11 mouse cellular contexts compared by ENCODE assay signal in the genomic region with DNA sequence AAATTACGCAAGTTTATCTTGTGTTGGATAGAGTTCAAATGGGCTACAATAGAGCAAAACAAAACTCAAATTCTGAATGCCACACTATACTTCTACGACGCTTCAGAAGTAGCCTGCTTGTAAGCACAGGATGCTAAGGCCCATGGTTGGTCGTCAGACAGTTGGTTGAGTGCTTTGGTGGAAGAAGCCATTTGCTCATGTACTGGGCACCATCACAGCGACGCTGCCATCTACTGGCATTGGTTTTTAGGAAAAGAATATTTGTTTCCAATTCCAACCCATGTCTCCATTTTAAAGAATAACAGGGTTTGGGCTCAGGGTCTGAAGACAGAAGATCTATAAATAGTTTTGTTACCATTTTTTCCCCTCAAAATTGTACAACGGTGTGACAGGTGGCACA.
DNase-seq lines count a peak whose midpoint lies in the region; TF ChIP-seq lines count a peak whose summit lies in the region.
"Had no signal": no experiment of that assay in that cellular context is flagged by ENCODE, and none has a peak within 500 bp of the region (broad histone marks: within the 10 kb centered on the region; RNA-seq: fewer than 3 reads in every experiment).

No protein-coding gene starts in this region.

- H3K79me2 ChIP-seq in heart, adult 2 months (replicated peaks; ENCODE audit: control insufficient read depth, insufficient read depth, low read length) = no peaks in the 10 kb centered on the region

- H3K27ac ChIP-seq in heart, adult 2 months = no peak overlapping the region
- no peak overlapping the region for H3K27ac ChIP-seq in left cerebral cortex, adult 2 months
- H3K27ac ChIP-seq: heart, embryonic 13.5 days; midbrain, embryonic 10.5 days; neural tube, embryonic 12.5 days had no signal

- no peak overlapping the region for H3K4me3 ChIP-seq in heart, adult 2 months
- H3K4me3 ChIP-seq in left cerebral cortex, adult 2 months = no peak overlapping the region
- H3K4me3 ChIP-seq: heart, embryonic 13.5 days; midbrain, embryonic 10.5 days; neural tube, embryonic 12.5 days had no signal

- peak; percentile 47 for TF ChIP-seq CTCF in heart, adult 2 months (IDR thresholded peaks at IDR 0.05)
- TF ChIP-seq CTCF in left cerebral cortex, adult 2 months (IDR thresholded peaks at IDR 0.05) = peak; percentile 16; the same call in 1 of the 2 replicates
- peak; percentile 48; the same call in 1 of the 2 replicates for TF ChIP-seq CTCF in brain, embryonic 14.5 days (IDR thresholded peaks at IDR 0.05; ENCODE audit: borderline replicate concordance, extremely low read depth, insufficient read depth, insufficient read length)

- 67% methylated on average over 7 of the region's 7 CpGs for WGBS in heart, adult 2 months

- no peaks in the 10 kb centered on the region for H3K4me1 ChIP-seq in heart, adult 2 months (ENCODE audit: control insufficient read depth, insufficient read depth, low read length)
- H3K4me1 ChIP-seq: midbrain, embryonic 10.5 days; neural tube, embryonic 12.5 days had no signal

- intact Hi-C loops in heart, adult 2 months (cut with DNase I) = no loop called here
- intact Hi-C loops in left cerebral cortex, adult 2 months (cut with DNase I) = no loop called here

- no peak for DNase-seq in heart, adult 2 months
- DNase-seq in heart, postnatal 4 days = no peak
- no peak for DNase-seq in left cerebral cortex, adult 2 months (ENCODE audit: extremely low spot score in 1 of 2, low spot score in 2 of 2)
- DNase-seq in left cerebral cortex, adult 18-20 months (ENCODE audit: low spot score in 2 of 2) = no peak
- peak; percentile 1 for DNase-seq in Muller cell, postnatal 12 days (ENCODE audit: inconsistent ontology term)
- DNase-seq in brain, embryonic 14.5 days (ENCODE audit: low read depth) = peak; percentile 68
- no peak for DNase-seq in thymus, postnatal 0 days (ENCODE audit: low spot score)
- DNase-seq: right cerebral cortex, postnatal 25 days had no signal

- H3K36me3 ChIP-seq in heart, adult 2 months (ENCODE audit: control insufficient read depth, insufficient read depth, low read length) = no peaks in the 10 kb centered on the region
- H3K36me3 ChIP-seq: heart, embryonic 13.5 days; midbrain, embryonic 10.5 days; neural tube, embryonic 12.5 days had no signal

- TF ChIP-seq POLR2A in heart, adult 2 months (IDR thresholded peaks at IDR 0.05; ENCODE audit: insufficient read depth, low read depth, low read length) = no peak
- TF ChIP-seq POLR2A in brain, embryonic 14.5 days (IDR thresholded peaks at IDR 0.05; ENCODE audit: borderline replicate concordance, extremely low read depth, insufficient read depth, insufficient read length, poor library complexity, severe bottlenecking) = no peak

- H3K27me3 ChIP-seq in heart, adult 2 months (ENCODE audit: control insufficient read depth, insufficient read depth, low read length) = no peaks in the 10 kb centered on the region
- H3K27me3 ChIP-seq: heart, embryonic 13.5 days; neural tube, embryonic 12.5 days had no signal

- no peak overlapping the region for H3K9ac ChIP-seq in heart, adult 2 months (ENCODE audit: low read depth, low read length)
- H3K9ac ChIP-seq: heart, embryonic 13.5 days; neural tube, embryonic 12.5 days had no signal

- no peak for TF ChIP-seq EP300 in heart, adult 2 months (IDR thresholded peaks at IDR 0.05; ENCODE audit: insufficient read depth, low read depth, low read length)

Comparison
In these comparisons a context has a peak if more than half of its experiments do, and no peak if none do; other contexts are left out.
1. DNase-seq: peak in Muller cell, postnatal 12 days (single experiment) and brain, embryonic 14.5 days (single experiment); none in heart, adult 2 months (0 of 2), heart, postnatal 4 days (single experiment), left cerebral cortex, adult 2 months (0 of 2), left cerebral cortex, adult 18-20 months (0 of 2) and thymus, postnatal 0 days (single experiment).
2. Peak in every context shown above with its lines, with median percentiles within 50 percentile points of each other: CTCF ChIP-seq.